Mouse (Mus musculus): ENCODE data around the gene Milr1. TPM values are rescaled to one million over a fixed set of nuclear protein-coding genes. Genes with fewer than 3 reads are reported as not detected.

Milr1 gene
- total RNA-seq, 2 experiments from 2014 or later: not detected

- H3K27ac ChIP-seq: no peak overlapping the region
- TF ChIP-seq CTCF (conservative IDR thresholded peaks at IDR 0.05): no peak
- DNase-seq (ENCODE audit: low spot score in 2 of 2): no peak
Observed at GRCm38 (mm10) chr11:106812410-106813136, 61.5 kb downstream of the Milr1 start.

GRCm38 (mm10) chr11:106814601-106815320 lies 63.7 kb downstream of the Milr1 start:
- no peak for TF ChIP-seq CTCF (conservative IDR thresholded peaks at IDR 0.05)
- DNase-seq (ENCODE audit: low spot score in 2 of 2): no peak
- Histone ChIP-seq H3K4me3 (no peak overlapping the region), H3K27ac (peak overlapping the region; percentile 62; the same call in 1 of the 2 replicates)

More at GRCm38 (mm10) chr11:106812410-106813136, 61.5 kb downstream of the Milr1 start:
- H3K4me3 ChIP-seq: no peak overlapping the region

- Histone ChIP-seq H3K4me3 (no peak overlapping the region), H3K27ac (peak overlapping the region; percentile 62)
- no peak for DNase-seq (ENCODE audit: low spot score in 2 of 2)
- TF ChIP-seq CTCF (conservative IDR thresholded peaks at IDR 0.05): no peak
Observed at GRCm38 (mm10) chr11:106815331-106815730, 64.3 kb downstream of the Milr1 start.

GRCm38 (mm10) chr11:106815761-106816160 lies 64.7 kb downstream of the Milr1 start:
- H3K27ac ChIP-seq: peak overlapping the region; percentile 62
- DNase-seq (ENCODE audit: low spot score in 2 of 2): no peak

GRCm38 (mm10) chr11:106816316-106816715 lies 65.3 kb downstream of the Milr1 start:
- DNase-seq (ENCODE audit: low spot score in 2 of 2): no peak
- H3K27ac ChIP-seq: peak overlapping the region; percentile 24; the same call in 1 of the 2 replicates

More at GRCm38 (mm10) chr11:106815761-106816160, 64.7 kb downstream of the Milr1 start:
- no peak overlapping the region for H3K4me3 ChIP-seq
- no peak for TF ChIP-seq CTCF (conservative IDR thresholded peaks at IDR 0.05)

GRCm38 (mm10) chr11:106817156-106817555 lies 66.1 kb downstream of the Milr1 start:
- TF ChIP-seq CTCF (conservative IDR thresholded peaks at IDR 0.05): no peak
- Histone ChIP-seq H3K27ac (peak overlapping the region; percentile 78; the same call in 1 of the 2 replicates), H3K4me3 (no peak overlapping the region)
- no peak for DNase-seq (ENCODE audit: low spot score in 2 of 2)

More at GRCm38 (mm10) chr11:106816316-106816715, 65.3 kb downstream of the Milr1 start:
- no peak for TF ChIP-seq CTCF (conservative IDR thresholded peaks at IDR 0.05)
- H3K4me3 ChIP-seq: no peak overlapping the region

GRCm38 (mm10) chr11:106817808-106818207 lies 66.8 kb downstream of the Milr1 start:
- no peak for TF ChIP-seq CTCF (conservative IDR thresholded peaks at IDR 0.05)
- peak overlapping the region; percentile 78 for H3K27ac ChIP-seq
- H3K4me3 ChIP-seq: no peak overlapping the region
- DNase-seq (ENCODE audit: low spot score in 2 of 2): no peak

GRCm38 (mm10) chr11:106818341-106818740 lies 67.3 kb downstream of the Milr1 start:
- Histone ChIP-seq H3K27ac (peak overlapping the region; percentile 78), H3K4me3 (no peak overlapping the region)
- DNase-seq (ENCODE audit: low spot score in 2 of 2): peak in 1 of 2 experiments; percentile 30
- no peak for TF ChIP-seq CTCF (conservative IDR thresholded peaks at IDR 0.05)

Small RNA genes within 50 kb of the gene (microRNA-seq; reads per million reads assigned to microRNA genes)
- gene Gm25994 (0.32 to 0.55 reads per million in 2 experiments), gene Mir3064 (13.3 to 18.5 reads per million in 2 experiments)

Other genes starting within 250 kb of the Milr1 start
- gene Tex2, start 137.8 kb upstream of the Milr1 start, total RNA-seq (2021): 100 to 1,000 TPM; 144 TPM
- 10 to 100 TPM; 15.9 to 20.4 TPM for gene Pecam1, start 598 bp upstream of the Milr1 start, total RNA-seq (2021)
- gene Polg2, start 28.3 kb downstream of the Milr1 start, total RNA-seq (2021): 1 to 10 TPM; 3.1 to 5.0 TPM
- 100 to 1,000 TPM; 779 to 834 TPM for gene Ddx5, start 38.0 kb downstream of the Milr1 start, total RNA-seq (2021)
- 10 to 100 TPM; 13.6 to 18.8 TPM for gene Cep95, start 38.0 kb downstream of the Milr1 start, total RNA-seq (2021)
- 10 to 100 TPM; 29.6 to 31.1 TPM for gene Smurf2, start 169.5 kb downstream of the Milr1 start, total RNA-seq (2021)
- gene Kpna2, start 248.3 kb downstream of the Milr1 start, total RNA-seq (2021): 10 to 100 TPM; 17.7 to 19.1 TPM

Measured in layer of hippocampus, adult 2 months (tissue).